Mouse (Mus musculus) frontal cortex, postnatal 10 days (tissue): ENCODE measurements at regions not wholly inside any gene's neighbourhood (a gene's known extent, or its start where the extent isn't known, plus 50 kb on each side); places are given as distances from the start of the nearest gene placed in this dataset.
"Not testable (repeated sequence)": the region's sequence is repeated elsewhere in the genome, so short reads cannot be mapped to it uniquely, and the experiment has no call there.

ENCODE experiments used
- DNase-seq, 2 experiments: peaks; one replicate each; pipeline ENCODE4 v3.0.0; 2022; ENCODE audit warnings: low spot score in 2 of 2, mixed read lengths in 1 of 2

DNA sequence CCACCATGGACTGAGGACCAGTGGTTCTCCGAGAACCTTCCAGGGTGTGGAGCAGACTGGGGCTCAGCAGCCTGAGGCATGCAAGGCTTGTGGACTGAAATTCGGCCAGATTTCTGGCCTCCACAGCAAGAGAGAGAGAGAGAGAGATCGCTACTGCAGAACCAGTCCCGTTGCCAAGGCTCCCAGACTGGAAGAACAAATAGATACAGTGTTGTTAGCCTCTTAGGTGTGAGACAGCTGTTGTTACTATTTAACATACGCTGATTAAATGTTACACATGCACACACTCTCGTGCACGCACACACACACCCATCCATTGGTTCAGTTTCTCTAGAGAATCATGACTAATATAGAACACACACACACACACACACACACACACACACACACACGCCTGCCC, 133.4 kb upstream of the Ajap1 start:
- no peak for DNase-seq

DNA sequence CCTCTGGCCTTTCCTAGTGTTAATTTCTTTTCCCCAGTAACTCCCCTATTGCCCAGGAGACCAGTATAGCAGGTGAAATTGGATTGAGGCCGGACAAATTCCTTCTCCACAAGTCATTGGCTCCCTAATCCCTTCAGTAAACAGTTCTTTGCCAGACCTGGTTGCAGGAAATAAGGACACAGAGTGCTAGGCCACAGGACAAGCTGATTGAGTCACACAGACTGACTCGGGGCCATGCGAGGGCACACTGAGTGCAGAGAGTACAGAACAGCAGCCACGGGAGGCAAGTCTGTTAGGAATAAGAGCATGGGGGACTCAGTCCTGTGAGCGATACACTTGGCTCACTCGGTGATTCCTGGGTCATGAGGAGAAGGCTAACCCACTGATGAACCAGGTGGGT, 134.3 kb upstream of the Ajap1 start:
- DNase-seq: no peak

DNA sequence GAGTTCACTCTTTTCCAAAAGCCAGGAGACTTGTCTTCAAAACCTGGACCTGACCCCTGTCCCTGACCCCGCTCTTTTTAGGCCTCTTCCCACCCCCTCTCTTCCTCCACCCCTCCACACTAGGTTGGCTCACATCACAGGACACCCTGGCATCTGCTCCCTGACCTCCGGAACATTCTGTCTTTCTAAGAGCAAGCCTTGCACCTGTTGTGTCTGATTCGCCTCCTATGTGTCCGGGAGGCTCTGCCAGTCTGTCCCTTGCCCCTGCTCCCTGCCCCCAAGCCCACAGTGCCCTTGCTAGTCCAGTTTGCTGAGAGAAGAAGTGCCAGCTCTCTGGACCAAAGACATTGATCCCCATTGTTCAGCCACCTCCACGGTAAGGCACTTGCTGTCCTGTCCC, 138.3 kb upstream of the Ajap1 start:
- no peak for DNase-seq

DNA sequence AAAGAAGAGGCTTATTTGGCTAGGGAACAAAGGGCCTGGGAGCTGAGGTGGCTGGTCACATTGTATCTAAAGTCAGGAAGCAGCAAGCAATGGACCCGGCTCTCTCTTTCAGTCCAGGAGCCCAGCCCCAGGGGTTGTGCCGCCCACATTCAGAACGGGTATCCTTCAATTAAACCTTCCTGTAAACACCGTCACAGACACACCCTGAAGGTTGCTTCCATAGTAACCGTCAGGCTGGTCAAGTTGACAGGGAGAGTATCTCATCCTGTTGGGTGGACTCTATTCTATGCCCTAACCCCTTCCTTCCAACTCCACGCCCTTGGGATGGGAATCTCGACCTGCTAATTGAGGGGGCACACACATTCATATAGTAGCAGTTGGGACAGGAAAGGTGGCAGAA, 148.6 kb upstream of the Ajap1 start:
- DNase-seq: no peak

DNA sequence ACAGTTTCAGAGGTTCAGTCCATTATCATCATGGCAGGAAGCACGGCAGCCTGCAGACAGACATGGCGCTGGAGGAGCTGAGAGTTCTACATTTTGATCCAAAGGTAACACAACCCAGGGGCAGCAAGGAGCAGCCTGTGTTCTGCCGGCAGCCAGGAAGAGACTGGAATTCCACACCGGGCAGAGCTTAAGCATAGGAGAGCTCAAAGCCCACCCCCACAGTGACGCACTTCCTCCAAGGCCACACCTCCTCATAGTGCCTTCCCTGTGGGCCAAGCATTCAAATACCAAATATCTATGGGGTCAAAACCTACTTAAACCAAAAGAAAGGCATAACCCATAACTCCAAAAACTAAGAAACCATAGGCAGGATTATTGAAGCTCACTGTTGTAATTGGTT, 149.4 kb upstream of the Ajap1 start:
- no peak for DNase-seq

DNA sequence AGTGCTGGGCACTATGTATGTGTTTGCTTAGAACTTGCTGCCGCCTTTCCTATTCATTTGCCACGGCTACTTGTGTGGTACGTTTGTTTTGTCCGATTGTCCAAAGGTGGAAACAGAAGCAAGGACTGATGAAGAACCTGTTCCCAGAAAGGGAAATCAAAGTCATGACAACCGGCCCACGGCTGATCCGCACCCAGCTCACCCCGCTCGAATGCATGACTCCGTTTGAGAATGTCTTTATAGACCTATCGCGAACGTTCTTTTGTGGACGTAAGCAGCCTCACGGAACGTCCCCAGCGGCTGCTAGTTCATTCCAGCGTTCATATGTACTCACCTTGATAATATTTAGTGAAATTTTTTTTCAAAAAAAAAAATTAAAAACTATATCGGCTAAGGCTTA, 149.9 kb upstream of the Ajap1 start:
- DNase-seq: no peak

DNA sequence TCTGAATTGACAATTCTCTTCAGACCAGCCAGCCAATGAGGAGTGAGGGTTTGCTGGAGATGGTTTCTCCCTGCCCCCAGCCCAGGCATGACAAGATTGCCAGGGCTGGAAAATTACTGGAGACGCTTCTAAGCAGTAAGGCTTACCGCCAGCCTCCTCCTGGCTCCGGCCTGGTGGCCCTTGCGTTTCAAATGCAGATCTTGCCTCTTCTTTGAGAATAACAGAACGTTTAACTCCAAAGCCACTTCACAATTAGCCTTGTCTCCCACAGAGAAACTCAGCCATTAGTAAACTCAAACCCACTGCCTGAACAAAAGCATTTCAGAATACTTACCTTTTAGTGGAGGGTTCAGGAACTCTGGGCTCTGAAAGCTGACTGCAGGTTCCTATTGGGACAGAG, 150.6 kb upstream of the Ajap1 start:
- peak in 1 of 2 experiments; percentile 21 for DNase-seq

DNA sequence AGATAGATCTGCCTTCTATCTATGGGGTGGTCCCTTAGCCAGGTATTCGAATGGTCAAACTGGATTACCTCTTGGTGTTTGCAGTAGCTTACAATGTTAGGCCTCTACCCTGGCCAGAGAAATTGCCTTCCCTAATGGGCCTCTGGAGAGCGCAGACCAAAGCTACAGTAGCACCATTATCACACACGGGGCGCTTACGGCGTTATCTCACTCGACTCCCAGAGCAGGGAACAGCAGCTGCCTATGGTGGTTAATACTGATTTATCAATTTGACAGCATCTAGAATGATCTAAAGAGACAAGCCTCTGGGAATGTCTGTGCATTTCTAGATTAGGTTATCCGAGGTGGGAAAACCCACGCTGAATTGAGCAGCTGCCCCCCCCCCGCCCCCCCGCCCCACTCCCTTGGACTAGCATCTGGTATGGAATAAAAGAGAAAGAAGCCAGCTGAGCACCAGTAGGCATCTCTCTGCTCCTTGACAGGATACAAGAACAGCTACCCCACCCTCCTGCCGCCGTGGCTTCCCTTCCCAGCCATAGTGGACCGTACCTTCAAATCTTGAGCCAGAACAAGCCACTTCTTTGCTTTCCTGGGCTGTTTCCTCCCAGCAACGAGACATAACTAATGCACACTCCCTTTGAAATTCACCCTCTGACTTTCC, 151.7 kb upstream of the Ajap1 start:
- DNase-seq: no peak

DNA sequence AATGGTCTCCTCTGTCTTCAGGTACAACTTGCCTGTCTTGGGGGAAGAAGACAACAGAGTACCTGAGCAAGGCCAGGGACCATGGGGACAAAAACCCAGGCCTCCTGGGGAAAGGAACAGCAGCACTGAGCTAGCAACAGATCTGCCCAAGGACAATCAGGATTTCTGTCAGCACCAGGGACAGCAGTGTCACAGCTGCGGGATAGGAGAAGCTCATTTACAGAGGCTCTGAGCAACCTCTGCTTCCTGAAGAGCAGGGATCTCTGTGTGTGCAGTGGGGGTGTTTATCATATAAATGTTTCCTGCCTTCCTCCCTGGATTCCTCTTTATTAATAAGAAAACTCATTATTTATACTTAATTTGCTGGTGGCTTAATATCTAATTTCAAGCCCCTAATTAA, 155.4 kb upstream of the Ajap1 start:
- DNase-seq: no peak

DNA sequence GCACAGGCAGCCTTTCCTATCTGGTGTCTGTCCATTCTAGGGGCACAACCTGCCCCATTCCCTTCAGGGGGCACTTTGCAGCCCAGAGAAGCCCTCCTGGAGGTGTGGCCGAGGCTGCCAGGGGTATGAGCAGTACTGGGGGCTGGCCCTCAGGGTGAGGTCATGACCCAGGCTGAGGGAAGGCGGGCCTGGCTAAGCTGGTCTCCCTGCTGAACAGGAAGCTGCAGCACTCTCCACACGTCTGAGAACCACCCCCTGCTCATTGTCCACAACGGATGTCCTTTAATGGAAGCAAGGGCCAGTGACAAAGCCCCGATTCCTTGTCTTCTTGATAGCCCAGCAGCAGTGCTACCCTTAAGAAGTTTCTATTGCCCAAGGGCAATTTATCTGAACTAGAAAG, 169.2 kb upstream of the Ajap1 start:
- DNase-seq: no peak

DNA sequence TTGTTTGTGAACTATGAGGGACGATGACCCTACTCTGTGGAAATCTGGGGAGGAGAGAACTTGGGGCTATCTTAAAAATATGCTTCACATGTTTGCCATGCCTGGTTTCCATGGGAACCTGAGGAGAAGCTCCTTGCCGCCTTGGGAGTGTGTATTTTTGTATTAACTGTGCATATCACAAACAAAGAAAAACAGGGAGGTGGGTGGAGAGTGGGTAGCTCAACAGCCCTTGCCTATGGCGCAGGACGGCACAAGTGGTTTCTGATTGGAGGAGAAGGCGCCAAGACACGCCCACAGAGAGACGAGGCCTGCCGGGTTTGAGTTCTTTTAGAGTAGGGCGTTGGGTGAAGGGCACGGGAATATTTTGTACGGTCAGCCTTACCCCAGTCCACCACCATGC, 170.2 kb upstream of the Ajap1 start:
- peak in 1 of 2 experiments; percentile 39 for DNase-seq

DNA sequence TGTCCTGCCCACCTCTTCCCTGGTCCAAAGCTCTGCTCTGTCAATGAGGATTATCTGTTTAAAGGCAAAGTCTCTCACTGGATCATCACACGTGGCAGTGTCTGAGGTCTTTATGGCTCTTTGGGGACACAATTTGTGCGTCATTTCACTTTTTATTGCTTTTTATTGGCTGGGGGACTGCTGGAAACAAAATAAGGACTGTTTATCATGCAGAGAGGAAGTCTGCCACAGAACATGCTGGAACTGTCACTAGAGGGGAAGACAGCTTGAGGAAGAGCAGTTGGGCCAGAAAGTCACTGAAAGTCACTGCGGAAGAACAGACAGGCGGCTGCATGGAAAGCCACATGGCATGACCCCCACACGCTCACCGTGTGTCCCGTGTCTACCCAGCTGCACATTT, 180.1 kb upstream of the Ajap1 start:
- no peak for DNase-seq

DNA sequence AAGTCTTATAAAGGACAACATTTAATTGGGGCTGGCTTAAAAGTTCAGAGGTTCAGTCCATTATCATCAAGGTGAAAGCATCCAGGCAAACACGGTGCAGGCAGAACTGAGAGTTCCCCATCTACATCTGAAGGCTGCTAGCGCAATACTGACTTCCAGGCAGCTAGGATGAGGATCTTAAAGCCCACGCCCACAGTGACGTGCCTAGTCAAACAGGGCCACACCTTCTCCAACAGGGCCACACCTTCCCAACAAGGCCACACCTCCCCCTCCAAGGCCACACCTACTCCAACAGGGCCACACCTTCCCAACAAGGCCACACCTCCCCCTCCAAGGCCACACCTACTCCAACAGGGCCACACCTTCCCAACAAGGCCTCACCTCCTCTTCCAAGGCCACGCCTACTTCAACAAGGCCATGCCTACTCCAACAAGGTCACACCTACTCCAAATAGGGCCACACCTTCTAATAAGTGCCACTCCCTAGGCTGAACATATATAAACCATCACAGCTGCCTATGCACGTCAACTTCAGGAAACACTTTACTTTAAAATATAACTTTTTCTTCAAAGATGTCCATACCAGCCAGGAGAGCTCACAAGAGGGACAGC, 184.1 kb upstream of the Ajap1 start:
- DNase-seq: not testable (repeated sequence)

DNA sequence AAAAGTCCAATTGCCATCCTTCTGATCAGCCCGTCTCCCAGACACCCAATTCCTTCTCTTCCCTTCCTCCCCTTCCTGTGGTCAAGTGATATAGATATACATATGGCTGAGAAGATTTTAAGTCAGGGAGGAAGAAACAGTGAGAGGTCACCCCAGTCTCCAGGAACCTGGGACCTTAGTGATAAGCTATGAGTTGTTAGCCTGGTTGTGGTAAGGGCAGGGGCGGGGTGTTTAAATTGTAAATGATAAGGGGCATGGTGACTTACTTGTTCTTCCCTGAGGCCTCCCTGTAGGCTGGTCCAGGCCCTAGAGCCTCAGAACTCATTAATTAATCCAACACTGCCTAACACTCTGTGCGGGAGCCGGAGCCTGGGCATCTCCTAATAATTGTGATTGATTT, 186.5 kb upstream of the Ajap1 start:
- no peak for DNase-seq

DNA sequence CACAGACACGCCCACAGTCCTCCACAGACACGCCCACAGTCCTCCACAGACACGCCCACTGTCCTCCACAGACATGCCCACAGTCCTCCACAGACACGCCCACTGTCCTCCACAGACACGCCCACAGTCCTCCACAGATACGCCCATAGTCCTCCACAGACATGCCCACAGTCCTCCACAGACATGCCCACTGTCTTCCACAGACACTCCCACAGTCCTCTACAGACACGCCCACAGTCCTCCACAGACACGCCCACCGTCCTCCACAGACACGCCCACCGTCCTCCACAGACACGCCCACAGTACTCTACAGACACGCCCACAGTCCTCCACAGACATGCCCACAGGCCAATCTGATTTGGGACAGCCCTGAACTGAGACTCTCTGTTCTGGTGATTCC, 187.6 kb upstream of the Ajap1 start:
- no peak for DNase-seq

DNA sequence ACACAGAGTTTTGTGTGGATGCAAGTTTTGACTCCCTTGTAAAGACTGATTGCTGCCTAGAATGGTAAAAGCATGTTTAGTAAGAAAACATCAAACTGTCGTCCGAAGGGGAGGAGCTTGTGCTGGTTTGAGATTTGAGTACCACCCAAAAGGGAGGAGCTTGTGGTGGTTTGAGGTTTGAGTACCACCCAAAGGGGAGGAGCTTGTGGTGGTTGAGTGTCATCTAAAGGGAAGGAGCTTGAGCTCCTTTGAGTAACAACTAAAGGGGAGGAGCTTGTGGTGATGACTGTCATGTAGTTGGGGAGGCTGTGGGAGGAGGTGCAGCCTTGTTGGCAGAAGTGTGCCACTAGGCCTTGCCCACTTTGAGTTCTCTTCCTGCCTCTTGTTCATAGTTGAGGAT, 192.8 kb upstream of the Ajap1 start:
- DNase-seq: no peak

DNA sequence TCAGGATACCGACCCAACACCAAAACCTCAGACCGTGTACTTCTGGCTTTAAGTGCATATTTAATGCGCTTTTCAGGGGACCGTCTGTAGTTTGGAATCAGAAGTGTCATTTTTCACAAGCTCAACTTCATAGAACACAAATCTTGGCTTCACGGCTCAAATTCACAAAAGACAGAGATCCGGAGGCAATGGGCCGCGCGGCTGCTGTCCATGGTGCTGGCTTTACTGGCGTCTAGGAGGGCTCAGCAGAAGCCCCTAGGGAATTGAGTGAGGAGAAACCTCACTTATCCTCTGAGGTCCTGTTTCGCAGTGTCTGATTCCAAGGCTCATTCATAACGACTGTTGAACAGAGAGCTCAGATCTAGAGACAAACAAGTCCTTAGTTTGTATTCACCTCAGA, 196.5 kb upstream of the Ajap1 start:
- DNase-seq: no peak

DNA sequence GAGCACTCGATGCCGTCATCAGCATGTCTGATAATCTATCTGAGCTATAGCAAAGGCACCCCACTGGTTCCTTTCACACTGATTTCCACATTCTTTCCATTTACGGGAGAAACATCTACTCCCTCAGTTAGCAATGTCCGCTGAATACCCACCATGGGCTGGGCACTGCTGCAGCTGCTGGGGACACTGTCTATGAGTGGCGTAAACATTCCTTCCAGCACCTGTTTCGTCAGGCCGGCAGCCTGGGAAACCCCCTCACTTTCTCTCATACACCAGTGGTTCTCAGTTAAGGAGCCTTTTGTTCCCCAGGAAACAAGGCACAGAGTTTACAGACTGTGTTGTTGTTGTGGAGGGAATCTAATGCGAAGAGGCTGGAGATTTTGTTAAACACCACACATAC, 205.8 kb upstream of the Ajap1 start:
- DNase-seq: no peak

DNA sequence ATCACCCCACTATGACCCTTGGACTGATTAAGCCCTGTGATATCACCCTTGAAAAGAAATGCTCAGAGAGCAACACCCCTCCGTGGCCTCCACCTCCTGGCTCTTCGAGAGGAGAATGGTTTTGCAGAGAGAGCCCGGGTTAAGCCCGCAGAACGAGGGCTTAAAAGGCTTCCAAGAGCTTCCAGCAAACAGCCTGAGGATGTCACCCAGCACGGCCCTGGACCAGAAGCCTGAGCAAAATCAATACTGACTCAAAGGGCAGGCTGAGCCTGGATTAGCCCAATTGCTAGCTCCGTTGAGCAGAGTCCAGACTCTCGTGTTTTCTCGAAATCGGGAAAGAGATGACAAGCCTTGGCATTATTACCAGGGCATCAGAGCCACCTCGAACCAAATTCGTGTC, 211.3 kb upstream of the Ajap1 start:
- no peak for DNase-seq

DNA sequence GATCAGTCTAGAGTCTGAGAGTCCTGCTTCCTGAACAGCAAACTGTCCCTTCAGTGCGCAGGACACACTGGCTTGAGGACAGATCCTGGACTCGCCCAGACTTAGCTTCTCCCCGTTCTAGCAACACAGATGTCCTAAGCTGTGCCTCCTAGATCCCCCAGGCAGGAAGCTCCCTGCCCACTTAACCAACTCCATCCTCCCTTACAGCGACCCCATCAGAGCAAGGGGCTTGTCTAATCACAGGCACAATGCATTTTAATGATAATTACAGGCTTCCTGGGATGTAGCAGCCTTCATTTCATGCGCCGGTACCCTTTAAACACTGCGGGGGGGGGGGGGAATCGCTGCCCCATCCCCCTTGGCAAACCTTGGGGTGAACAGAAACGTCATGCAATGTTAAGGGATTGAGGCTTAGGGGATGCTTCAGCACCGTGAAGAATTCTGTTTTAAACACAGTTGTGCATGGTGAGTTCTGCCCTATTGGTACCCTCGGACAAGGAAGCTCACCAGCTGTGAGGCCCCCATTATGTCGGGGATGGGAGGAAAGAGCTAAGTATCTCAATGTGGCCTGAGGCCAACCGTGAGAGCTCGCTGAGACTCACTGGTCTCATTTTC, 213.9 kb upstream of the Ajap1 start:
- DNase-seq: no peak

DNA sequence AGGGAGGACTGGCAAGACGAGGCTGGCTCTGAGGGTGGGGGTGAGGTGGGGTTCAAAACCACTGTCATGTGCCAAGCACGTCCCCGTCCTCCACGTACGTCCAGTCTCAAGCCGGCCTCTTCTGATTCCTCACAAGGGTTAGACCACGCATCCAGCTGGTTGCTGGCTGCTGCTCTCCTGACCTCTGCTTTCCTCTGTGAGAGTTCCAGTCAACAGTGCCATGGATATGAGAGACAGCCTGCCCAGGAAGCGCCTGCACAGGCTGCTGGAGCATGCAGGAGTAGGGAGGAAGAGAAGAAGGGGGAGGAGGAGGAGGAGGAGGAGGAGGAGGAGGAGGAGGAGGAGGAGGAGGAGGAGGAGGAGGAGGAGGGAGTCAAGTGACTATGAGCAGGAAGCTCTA, 224.6 kb upstream of the Ajap1 start:
- DNase-seq: no peak

DNA sequence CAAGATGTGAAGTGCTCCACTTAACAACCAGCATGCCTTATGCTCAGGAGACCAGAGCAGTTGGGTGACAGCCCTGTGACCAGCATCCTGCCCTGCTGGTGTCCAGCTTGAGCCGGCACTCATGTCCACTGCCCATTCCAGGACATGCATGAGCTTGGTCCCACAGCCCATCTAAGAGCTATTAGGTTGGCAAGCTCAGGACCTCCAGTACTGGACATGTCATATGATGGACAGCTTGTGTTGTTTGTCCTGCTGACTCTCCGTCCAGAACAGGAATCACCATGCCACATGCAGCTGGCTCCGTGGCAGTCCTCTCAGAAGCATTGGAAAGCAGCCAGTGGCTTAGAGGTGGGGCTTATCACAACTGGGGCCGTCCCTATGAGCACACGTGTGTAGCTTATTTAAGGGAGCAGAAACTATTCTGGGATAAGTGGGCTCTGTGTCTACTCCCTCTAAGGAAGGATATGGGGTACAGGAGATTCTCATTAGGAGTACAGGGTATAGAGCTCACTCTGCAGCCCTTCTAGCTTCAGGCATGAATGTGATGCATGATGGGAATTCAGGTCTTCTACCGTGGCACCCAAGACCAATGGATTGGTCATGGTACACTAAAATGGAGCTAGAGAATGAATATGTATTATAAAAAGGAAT, 232.5 kb upstream of the Ajap1 start:
- no peak for DNase-seq

DNA sequence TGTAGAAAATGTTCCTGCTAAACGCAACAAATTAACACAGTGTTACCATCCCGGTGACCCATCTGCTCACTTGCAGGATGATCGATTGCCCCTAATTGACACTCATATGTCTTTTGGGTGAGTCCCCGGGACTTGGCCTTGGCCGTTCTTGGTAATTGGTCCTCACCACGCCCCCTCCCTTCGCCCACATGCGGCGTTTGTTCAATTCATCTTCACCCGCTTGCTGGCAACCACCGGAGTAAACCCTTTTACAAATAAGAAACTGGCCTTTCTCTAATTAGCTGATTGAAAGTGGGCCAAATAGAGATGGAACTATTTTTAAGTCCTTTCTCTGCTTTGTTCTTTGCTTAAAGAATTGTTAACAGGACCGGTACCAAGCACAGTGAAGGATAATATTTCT, 234.7 kb upstream of the Ajap1 start:
- DNase-seq: no peak
